ENCODE assay signal across 20 mouse cellular contexts in the genomic region with DNA sequence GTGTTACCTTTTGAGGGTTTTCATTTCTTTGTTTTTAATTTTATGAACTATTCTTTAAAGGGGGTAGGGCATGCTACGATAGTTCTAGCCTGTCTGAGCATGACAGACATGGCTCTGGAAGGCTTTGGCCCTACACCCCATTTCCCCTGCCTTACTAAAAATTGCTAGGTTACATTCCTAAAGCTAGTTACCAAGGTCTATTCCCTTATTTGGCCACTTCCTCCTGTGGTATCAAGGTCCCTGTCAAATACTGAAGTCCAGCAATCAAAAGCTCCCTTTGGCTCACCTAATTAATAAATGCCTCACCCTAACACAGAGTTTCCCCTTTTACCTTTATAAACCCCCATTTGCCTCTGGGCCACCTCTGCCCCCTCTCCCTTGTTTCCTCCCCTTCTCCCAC.
DNase-seq lines count a peak whose midpoint lies in the region; ATAC-seq and TF ChIP-seq lines count a peak whose summit lies in the region.
"Had no signal": no experiment of that assay in that cellular context is flagged by ENCODE, and none has a peak within 500 bp of the region (broad histone marks: within the 10 kb centered on the region; RNA-seq: fewer than 3 reads in every experiment).

No protein-coding gene starts in this region.

- peaks cover 49% of the 10 kb centered on the region for H3K4me1 ChIP-seq in liver, embryonic 12.5 days
- peaks cover 12% of the 10 kb centered on the region for H3K4me1 ChIP-seq in liver, postnatal 0 days (ENCODE audit: insufficient read depth)
- H3K4me1 ChIP-seq in liver, embryonic 15.5 days (replicated peaks) = peaks cover 36% of the 10 kb centered on the region
- H3K4me1 ChIP-seq in forebrain, embryonic 12.5 days = peaks cover 21% of the 10 kb centered on the region

- no peaks in the 10 kb centered on the region for H3K9me3 ChIP-seq in liver, embryonic 12.5 days (replicated peaks)
- H3K9me3 ChIP-seq in liver, postnatal 0 days (ENCODE audit: low read length) = no peaks in the 10 kb centered on the region
- H3K9me3 ChIP-seq in liver, embryonic 15.5 days (replicated peaks) = no peaks in the 10 kb centered on the region
- no peaks in the 10 kb centered on the region for H3K9me3 ChIP-seq in forebrain, embryonic 12.5 days
- H3K9me3 ChIP-seq: embryonic facial prominence, embryonic 13.5 days; hindbrain, embryonic 12.5 days had no signal

- no peak for TF ChIP-seq POLR2A in myocyte (IDR thresholded peaks at IDR 0.05; ENCODE audit: insufficient read length, low read depth)

- WGBS in liver, embryonic 12.5 days (ENCODE audit: insufficient replicate concordance) = 75% methylated on average over 1 of the region's 1 CpGs
- WGBS in liver, postnatal 0 days (ENCODE audit: insufficient replicate concordance) = 81% methylated on average over 1 of the region's 1 CpGs
- 70% methylated on average over 1 of the region's 1 CpGs for WGBS in liver, embryonic 15.5 days (ENCODE audit: insufficient replicate concordance)
- 92% methylated on average over 1 of the region's 1 CpGs for WGBS in forebrain, embryonic 12.5 days

- H3ac ChIP-seq in myocyte (ENCODE audit: control insufficient read depth, insufficient read length) = no peak overlapping the region

- no peak for TF ChIP-seq CTCF in liver, postnatal 0 days (IDR thresholded peaks at IDR 0.05; ENCODE audit: low read depth)

- H3K4me2 ChIP-seq in liver, embryonic 12.5 days = peak overlapping the region; percentile 64
- H3K4me2 ChIP-seq in liver, postnatal 0 days (ENCODE audit: low read depth, low read length) = no peak overlapping the region
- H3K4me2 ChIP-seq in liver, embryonic 15.5 days = peak overlapping the region; percentile 54
- peak overlapping the region; percentile 79 for H3K4me2 ChIP-seq in myocyte (ENCODE audit: low read depth)
- H3K4me2 ChIP-seq in forebrain, embryonic 12.5 days = no peak overlapping the region
- H3K4me2 ChIP-seq: embryonic facial prominence, embryonic 13.5 days; hindbrain, embryonic 12.5 days had no signal

- peak overlapping the region; percentile 37 for H3K4me3 ChIP-seq in liver, embryonic 12.5 days
- no peak overlapping the region for H3K4me3 ChIP-seq in liver, postnatal 0 days (ENCODE audit: low read depth, low read length)
- H3K4me3 ChIP-seq in liver, embryonic 15.5 days (replicated peaks) = peak overlapping the region; percentile 21; the same call in 1 of the 2 replicates
- no peak overlapping the region for H3K4me3 ChIP-seq in myocyte
- H3K4me3 ChIP-seq in forebrain, embryonic 12.5 days (replicated peaks) = no peak overlapping the region
- H3K4me3 ChIP-seq: embryonic facial prominence, embryonic 13.5 days; heart, embryonic 10.5 days; hindbrain, embryonic 12.5 days had no signal

- peak overlapping the region; percentile 79 for H3K27ac ChIP-seq in liver, embryonic 12.5 days
- no peak overlapping the region for H3K27ac ChIP-seq in liver, postnatal 0 days (ENCODE audit: low read depth)
- H3K27ac ChIP-seq in liver, embryonic 15.5 days (replicated peaks) = peak overlapping the region; percentile 59
- no peak overlapping the region for H3K27ac ChIP-seq in forebrain, embryonic 12.5 days
- H3K27ac ChIP-seq: embryonic facial prominence, embryonic 13.5 days; heart, embryonic 10.5 days; hindbrain, embryonic 12.5 days had no signal

- no peaks in the 10 kb centered on the region for H3K27me3 ChIP-seq in liver, embryonic 12.5 days (replicated peaks)
- no peaks in the 10 kb centered on the region for H3K27me3 ChIP-seq in liver, postnatal 0 days (ENCODE audit: insufficient read depth, low read length)
- no peaks in the 10 kb centered on the region for H3K27me3 ChIP-seq in liver, embryonic 15.5 days
- H3K27me3 ChIP-seq in myocyte (ENCODE audit: control insufficient read depth, insufficient read depth, insufficient read length) = no peaks in the 10 kb centered on the region
- H3K27me3 ChIP-seq in forebrain, embryonic 12.5 days = no peaks in the 10 kb centered on the region
- H3K27me3 ChIP-seq: embryonic facial prominence, embryonic 13.5 days; hindbrain, embryonic 12.5 days had no signal

- no peak for ATAC-seq in liver, embryonic 12.5 days
- no peak for ATAC-seq in liver, postnatal 0 days
- ATAC-seq in liver, embryonic 15.5 days (ENCODE audit: insufficient read depth) = no peak
- ATAC-seq in forebrain, embryonic 12.5 days (ENCODE audit: low FRiP score) = no peak
- ATAC-seq: forebrain, embryonic 16.5 days; hindbrain, embryonic 16.5 days had no signal

- TF ChIP-seq EP300 in liver, postnatal 0 days (IDR thresholded peaks at IDR 0.05; ENCODE audit: low read depth) = no peak

- H3K36me3 ChIP-seq in liver, embryonic 12.5 days = no peaks in the 10 kb centered on the region
- no peaks in the 10 kb centered on the region for H3K36me3 ChIP-seq in liver, postnatal 0 days (replicated peaks; ENCODE audit: insufficient read depth, low read length)
- H3K36me3 ChIP-seq in liver, embryonic 15.5 days (replicated peaks) = no peaks in the 10 kb centered on the region
- H3K36me3 ChIP-seq in myocyte (ENCODE audit: control insufficient read depth, insufficient read depth) = no peaks in the 10 kb centered on the region
- no peaks in the 10 kb centered on the region for H3K36me3 ChIP-seq in forebrain, embryonic 12.5 days (replicated peaks)
- H3K36me3 ChIP-seq: embryonic facial prominence, embryonic 13.5 days; heart, embryonic 10.5 days; hindbrain, embryonic 12.5 days had no signal

- peak overlapping the region; percentile 52 for H3K9ac ChIP-seq in liver, embryonic 12.5 days
- no peak overlapping the region for H3K9ac ChIP-seq in liver, postnatal 0 days (replicated peaks)
- no peak overlapping the region for H3K9ac ChIP-seq in liver, embryonic 15.5 days
- no peak overlapping the region for H3K9ac ChIP-seq in forebrain, embryonic 12.5 days
- H3K9ac ChIP-seq: embryonic facial prominence, embryonic 13.5 days; hindbrain, embryonic 12.5 days had no signal

- peak; percentile 23 for DNase-seq in kidney, adult 9 months
- DNase-seq in kidney, postnatal 25 days = no peak
- no peak for DNase-seq in liver, postnatal 0 days
- DNase-seq in layer of hippocampus, adult 9-10 months (ENCODE audit: low spot score) = no peak
- DNase-seq: cerebellum, adult 18-20 months; cerebellum, adult 9-11 months; cerebellum, postnatal 36 days; gastrocnemius, postnatal 10 days; heart, adult 18-20 months; heart, postnatal 10 days; heart, postnatal 4 days had no signal

- H3K79me2 ChIP-seq in myocyte (ENCODE audit: control insufficient read depth, insufficient read depth) = no peaks in the 10 kb centered on the region

TF ChIP-seq in myocyte, 11 proteins besides CTCF, POLR2A, EP300 and RAD21:
- TF ChIP-seq E2F4 (IDR thresholded peaks at IDR 0.05; ENCODE audit: insufficient read depth) (no peak), SRF (IDR thresholded peaks at IDR 0.05; ENCODE audit: control insufficient read depth, insufficient read length, low read depth) (peak; percentile 87)

Comparison
In these comparisons a context has a peak if more than half of its experiments do, and no peak if none do; other contexts are left out.
1. H3K27ac ChIP-seq: peak in liver, embryonic 12.5 days (single experiment) and liver, embryonic 15.5 days (single experiment); none in liver, postnatal 0 days (single experiment) and forebrain, embryonic 12.5 days (single experiment).
2. H3K4me2 ChIP-seq: peak in liver, embryonic 12.5 days (single experiment), liver, embryonic 15.5 days (single experiment) and myocyte (single experiment); none in liver, postnatal 0 days (single experiment) and forebrain, embryonic 12.5 days (single experiment).
3. H3K4me3 ChIP-seq: peak in liver, embryonic 12.5 days (single experiment) and liver, embryonic 15.5 days (single experiment); none in liver, postnatal 0 days (single experiment), myocyte (single experiment) and forebrain, embryonic 12.5 days (single experiment).